Mouse (Mus musculus): Measurements from ENCODE around the gene Man1c1.

- no peak for TF ChIP-seq CTCF (IDR thresholded peaks at IDR 0.05; ENCODE audit: extremely low read depth, insufficient read depth, insufficient read length, insufficient replicate concordance)
- no peak for TF ChIP-seq POLR2A (IDR thresholded peaks at IDR 0.05; ENCODE audit: low read depth, low read length)
Measured at GRCm38 (mm10) chr4:134641711-134642516, 62.2 kb downstream of the Man1c1 start.

Measured in spleen, adult 2 months (tissue).